Mouse (Mus musculus): Measurements from ENCODE around the gene Klhl12. TPM values are rescaled to one million over a fixed set of nuclear protein-coding genes. Genes with fewer than 3 reads are reported as not detected.
"Not testable (repeated sequence)": the region's sequence is repeated elsewhere in the genome, so short reads cannot be mapped to it uniquely, and the experiment has no call there.

Klhl12 gene
- total RNA-seq, 2 experiments from 2014 or later = 22.5 to 22.8 TPM

DNA sequence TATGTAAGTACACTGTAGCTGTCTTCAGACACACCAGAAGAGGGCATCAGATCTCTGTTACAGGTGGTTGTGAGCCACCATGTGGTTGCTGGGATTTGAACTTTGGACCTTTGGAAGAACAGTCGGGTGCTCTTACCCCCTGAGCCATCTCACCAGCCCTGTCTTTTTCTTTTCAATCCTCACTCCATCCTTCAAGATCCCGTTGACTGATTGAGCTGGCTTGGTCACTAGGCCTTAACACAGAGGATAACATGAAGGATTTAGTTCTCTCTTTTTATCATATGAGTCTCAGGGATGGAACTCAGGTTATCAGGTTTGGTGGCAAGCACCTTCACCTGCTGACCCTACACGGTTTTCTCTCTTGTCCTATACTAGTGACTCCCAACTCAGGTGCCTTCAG, 6.8 kb upstream of the Klhl12 start:
- DNase-seq = not testable (repeated sequence)

DNA sequence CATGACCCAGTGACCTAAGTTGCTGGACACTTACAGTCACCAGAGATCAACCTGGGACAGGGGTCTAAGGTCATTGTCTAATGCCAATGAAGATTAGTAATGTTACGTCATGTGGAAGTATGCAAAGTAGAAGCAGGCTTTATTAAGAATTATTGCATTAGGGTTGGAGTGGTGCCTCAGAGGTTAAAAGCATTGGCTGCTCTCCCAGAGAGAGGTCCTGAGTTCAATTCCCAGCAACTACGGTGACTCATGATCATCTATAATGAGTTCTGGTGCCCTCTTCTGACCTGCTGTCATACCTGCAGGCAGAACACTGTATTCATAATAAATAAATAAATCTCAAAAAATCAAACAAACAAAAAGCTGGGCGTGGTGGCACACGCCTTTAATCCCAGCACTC, 5.1 kb upstream of the Klhl12 start:
- no peak for DNase-seq

DNA sequence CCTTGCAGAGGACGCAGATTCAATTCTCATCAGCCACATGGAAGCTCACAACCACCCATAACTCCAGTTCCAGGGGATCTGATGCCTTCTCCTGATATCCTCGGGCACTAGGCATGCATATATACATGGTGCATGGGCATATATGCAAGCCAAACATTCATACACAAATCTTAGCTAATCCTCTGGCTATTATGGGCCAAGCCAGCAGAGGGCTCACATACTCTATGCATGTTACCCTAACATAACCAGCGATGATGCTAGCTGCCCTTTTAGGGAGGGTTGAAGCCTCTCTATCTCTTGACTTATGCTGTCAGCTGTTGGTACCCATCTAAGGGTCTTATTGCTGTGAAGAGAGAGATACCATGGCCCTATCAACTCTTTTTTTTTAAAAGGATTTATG, 4.3 kb upstream of the Klhl12 start:
- peak; percentile 35 to 67 for DNase-seq

DNA sequence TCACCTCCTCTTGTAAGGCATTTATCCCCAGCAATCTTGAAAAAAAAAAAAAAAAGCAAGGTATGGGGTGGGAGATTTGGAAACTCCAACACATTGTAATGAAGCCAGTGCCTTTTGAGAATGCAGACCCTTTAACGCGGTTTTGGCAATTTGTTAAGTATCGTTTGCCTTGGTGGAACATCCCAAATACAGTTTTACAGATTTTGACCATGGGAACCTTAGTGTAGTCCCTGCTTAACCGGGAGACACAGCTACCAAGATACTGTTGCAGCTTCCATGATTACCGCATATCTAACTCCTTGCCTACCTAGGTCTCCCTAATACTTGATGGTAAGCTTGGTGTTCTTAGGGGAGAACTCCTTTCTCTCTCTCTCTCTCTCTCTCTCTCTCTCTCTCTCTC, 729 bp downstream of the Klhl12 start:
- no peak for DNase-seq

DNA sequence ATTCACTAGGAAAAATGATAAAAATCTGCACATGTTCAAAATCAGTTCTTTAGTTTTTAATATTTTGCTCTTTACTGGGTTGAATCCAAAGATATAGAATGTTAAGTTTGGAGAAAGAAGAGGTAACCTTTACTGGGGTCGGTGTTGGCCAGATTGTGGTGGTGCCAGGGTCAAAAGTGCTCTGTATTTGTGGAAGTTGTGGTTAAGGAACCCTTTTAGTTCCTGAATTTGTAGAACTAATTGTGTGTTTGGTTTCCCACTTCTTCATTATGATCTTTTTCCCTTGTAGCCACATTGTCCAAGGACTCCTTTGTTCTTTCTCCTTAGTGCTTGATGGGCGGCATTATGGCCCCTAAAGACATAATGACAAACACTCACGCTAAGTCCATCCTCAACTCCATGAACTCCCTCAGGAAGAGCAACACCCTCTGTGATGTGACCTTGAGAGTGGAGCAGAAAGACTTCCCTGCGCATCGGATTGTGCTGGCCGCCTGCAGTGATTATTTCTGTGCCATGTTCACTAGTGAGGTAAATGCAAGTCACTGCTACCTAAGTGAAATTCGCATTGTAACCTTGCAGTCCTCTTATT, 2.9 kb downstream of the Klhl12 start:
- peak in 1 of 2 experiments; percentile 2 for DNase-seq

DNA sequence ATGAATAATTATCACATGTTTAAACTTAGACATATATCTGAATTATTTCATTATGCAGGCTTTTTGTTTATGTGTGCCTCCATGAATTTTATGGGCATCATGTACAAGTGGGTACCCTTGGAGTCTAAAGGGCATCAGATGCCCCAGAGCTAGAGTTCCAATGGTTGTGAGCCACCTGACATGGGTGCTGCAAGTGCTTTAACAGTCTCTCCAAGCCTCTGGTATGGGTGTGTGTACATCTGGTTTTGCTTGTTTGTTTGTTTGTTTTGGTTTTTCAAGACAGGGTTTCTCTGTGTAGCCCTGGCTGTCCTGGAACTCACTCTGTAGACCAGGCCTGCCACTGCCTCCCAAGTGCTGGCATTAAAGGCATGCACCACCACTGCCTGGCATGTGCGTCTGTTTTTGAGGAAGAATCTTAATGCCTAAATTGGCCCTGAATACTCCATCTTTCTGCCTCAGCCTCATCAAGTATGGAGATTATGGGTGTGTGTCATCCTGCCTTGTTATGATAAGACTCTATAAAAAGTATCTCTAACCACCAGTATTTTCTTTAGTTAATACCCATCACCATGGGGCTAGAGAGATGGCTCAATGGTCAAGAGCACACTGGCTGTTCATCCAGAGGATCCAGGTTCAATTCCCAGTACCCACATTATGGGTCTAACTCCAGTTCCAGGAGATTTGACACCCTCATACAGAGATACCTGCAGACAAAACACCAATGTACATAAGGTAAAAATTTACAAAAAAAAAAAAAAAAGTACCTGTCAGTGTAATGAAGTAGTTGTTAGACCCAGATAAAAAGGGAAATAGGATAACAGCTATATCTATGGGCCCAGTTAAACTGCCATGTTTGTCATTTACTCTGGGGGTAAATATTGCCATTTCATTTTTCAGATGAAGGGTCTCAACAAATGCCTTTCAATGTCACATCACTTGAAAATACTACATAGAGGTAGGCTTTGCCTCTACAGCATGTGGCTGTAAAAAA, 5.3 kb downstream of the Klhl12 start:
- DNase-seq = no peak

DNA sequence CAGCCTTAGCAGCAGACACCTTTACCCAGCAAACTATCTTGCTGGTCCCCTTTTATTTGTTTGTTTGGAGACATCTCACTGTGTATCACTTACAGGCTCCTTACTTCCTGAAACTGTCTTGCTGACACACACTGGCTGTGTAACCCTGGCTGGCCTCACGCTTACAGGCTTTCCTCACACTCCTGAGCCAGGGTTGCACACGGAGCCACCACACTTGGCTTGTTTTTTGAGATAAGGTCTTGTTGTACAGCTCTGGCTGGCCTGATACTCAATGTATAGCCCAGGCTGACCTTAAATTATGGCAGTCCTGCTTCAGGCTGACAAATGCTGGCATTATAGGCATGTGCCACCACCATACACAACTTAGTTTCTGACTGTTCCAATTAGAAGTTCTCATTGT, 29.3 kb downstream of the Klhl12 start:
- no peak for DNase-seq

DNA sequence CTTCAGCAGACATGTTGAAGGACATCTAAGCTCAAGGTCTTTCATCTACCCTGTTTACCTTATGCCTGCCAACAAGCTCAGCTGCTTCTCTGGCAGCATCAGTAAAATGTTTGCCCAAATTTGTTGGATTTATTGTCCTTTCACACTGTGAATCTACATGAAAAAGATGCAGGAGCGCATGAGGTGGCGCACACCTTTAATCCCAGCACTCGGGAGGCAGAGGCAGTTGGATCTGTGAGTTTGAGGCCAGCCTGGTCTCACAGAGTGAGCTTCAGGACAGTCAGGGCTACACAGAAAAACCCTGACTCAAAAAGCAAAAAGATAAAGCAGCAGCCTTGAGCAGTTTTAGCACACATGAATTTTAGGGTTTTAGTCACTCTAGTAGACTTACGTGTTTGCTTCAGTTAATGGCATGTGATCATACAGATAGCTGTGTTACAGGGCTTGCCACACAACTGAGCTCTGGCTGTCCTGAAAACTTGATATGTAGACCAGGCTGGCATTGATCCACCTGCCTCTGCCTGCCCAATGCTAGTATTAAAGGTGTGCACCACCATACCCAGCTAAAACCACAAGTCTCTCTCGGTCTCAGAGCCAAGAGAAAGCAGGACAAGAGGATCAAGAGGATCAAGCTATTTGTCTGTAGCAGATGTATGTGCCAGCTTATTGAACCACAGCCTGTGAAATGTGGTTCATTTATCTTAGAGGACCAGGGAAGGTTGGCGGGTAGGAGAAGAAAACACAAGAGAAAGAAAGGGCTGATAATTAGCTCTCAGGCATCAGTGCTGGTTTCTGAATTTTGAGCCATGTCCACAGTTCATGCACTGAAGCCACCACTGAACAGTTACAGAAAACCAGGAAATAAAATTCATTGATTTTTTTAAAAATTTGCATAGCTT, 35.8 kb downstream of the Klhl12 start:
- no peak for DNase-seq

DNA sequence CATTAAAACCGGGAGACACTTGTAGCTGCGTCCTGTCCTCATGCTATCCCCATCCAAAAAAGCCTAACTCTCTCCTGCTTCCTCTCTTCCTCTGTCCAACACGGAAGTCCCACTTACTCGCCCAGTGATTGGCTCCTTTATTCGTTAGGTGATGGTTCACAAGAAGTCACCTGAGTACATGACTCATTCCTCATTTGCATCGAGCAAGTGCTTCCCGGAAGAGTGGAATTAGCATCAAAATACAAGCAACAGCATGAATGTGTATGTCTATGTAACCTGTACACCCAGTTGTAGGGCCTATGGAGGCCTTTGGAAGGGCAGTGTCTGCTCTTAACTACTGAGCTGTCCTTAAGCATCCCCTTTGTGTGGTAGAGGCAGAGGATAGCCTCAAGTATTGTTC, 36.9 kb downstream of the Klhl12 start:
- DNase-seq = no peak

DNA sequence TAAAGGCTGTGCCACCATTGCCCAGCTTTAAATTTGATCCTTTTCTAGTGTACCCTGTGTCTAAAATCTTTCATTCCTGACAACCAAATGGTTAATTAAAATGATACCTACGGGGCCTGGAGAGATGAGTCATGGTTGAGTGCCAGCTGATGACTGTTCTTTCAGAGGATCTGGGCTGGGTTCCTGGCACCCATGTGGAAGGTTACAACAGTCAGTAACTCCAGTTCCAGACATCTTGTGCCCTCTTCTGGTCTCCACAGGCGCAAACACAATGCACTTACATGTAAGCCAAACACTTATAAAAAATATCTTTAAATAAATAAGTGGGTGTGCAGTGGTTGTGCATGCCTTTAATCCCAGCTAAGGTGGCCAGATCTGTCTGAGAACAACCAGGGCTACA, 38.2 kb downstream of the Klhl12 start:
- no peak for DNase-seq

DNA sequence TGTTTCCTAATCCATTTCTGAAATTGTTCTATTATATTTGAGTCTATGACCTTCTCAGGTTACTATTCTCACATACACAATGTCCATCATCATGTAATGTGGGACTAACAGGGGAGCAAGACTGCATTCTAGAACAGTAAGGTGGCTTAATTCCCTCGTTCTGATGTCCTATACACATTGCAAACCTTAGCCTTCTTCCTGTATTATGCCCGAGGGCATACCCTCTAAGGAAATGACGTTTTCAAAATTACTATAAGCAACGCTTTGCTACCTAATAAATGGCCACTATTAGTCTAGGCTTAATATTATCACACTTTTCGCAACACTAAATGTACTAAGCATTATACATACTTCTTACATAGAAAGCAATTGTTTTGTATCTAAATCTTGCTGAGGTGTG, 38.6 kb downstream of the Klhl12 start:
- DNase-seq = no peak

DNA sequence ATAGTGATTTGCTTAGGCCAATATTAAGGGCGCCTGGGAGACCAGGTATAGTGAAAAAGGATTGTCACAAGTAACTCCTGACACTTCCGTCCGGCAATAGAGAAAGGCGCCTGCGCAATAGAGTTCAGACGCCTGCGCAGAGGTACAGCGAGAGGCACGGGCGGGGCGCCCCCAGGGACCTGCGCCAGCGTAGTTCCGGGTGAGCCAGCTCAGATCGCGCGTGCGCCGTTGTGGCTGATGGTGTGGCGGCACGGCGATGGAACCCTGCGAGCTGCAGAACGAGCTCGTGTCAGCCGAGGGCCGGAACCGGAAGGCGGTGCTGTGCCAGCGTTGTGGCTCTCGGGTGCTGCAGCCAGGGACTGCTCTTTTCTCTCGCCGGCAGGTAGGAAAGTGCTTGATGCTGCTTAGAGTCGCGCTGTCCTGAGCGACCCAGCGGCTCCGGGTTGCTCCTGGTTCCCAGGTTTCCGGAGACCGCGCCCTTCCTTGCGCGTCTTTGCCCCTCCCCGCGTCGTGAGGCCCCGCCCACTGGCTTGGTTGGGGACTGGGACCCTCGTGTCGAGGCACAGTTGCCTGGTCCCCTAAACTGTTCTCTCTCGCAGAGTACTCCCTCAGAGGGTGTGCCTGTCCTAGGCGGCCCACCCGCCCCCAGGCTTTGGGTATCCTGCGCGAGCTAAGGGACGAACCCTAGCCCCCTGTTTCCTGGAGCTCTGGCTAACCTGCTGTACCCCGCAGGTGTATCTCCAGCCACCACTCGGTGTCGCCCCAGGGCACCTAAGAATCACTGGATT, 39.3 kb downstream of the Klhl12 start, which contains the start of gene Rabif:
TSS of gene Rabif (plus strand) at position 221 of the 788 bp plus-strand sequence.
- DNase-seq = peak; percentile 98 to 99

DNA sequence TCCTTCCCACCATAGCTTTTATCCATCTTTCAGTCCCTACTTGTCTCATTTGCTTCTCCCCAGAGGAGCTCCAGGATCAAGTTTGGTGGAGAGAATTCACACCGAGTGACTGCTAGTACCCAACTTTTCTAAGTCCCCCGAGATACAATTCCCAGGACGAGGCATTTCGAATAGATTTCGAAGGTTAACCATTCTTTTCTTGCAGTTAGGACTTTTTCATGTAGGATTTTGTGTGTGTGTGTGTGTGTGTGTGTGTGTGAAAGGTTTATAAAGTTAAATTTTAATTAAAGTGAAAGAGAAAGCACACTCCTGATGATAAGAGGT, 39.8 kb downstream of the Klhl12 start:
- DNase-seq = no peak

DNA sequence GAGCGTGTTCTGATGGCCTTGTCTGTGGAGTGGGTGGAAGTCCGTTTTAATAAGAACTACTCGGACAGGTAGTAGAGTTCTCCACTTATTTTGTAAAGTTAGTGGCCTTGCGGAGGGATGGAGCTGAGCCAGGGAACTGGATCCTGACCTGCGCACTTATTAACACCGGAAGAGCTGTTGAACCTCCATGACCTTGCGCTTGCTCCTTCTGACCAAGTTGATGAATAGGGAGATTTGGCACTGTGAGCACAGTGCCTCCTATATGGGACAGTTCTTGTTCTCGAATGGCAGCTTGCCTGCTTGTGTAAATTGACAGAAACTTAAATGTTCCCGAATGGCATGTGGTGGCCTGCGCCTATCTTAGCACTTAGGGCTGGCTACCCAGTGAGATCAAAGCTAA, 40.7 kb downstream of the Klhl12 start:
- no peak for DNase-seq

DNA sequence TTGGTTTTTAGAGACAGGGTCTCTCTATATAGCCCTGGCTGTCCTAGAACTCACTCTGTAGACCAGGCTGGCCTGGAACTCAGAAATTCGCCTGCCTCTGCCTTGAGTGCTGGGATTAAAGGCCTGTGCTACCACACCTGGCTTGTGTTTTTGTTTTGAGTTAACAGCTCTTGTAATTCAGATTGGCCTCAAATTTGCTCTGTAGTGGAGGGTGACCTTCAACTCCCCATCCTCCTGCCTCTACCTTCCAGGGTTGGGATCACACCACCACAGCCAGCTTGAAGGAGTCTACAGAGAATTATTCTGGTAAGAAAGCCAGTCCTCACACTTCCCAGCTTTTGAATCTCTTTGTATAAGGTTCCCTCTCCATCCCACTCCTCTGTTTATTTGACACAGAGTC, 45.6 kb downstream of the Klhl12 start:
- DNase-seq = no peak

DNA sequence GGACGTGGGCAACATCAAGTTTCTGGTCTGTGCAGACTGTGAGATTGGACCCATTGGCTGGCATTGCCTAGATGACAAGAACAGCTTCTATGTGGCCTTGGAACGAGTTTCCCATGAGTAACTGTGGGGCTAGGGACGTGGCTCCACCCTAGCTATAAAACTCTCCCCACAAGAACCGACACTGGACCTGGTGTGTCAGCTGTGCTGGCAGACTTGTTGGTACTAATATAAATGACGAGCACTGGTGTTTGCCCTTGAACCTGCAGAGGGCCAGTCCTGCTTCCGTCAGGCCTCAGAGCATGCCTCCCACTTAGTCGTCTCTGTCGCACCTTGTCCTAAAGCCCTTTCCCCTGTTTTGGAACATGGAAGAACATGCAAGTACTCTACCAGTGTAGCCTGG, 50.9 kb downstream of the Klhl12 start:
- no peak for DNase-seq

DNA sequence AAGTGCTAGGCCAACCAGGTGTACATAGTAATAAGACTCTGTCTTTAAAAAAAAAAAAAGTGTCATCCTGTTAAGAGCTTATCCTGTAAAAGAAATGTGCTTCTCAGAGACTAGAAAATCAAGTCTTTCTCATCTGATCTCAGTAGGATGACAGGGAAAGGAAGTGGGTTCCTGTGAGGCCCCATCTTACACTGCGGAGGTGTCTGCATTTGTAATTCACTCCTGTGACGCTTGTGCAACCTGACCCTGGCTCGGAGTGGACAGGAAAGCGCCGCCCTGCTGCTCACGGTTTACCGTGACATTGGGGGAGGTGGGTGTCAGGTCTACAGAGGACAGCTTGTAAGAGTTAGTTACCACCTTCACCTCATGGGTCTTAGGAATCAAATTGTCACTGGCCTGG, 54.7 kb downstream of the Klhl12 start:
- DNase-seq = no peak

DNA sequence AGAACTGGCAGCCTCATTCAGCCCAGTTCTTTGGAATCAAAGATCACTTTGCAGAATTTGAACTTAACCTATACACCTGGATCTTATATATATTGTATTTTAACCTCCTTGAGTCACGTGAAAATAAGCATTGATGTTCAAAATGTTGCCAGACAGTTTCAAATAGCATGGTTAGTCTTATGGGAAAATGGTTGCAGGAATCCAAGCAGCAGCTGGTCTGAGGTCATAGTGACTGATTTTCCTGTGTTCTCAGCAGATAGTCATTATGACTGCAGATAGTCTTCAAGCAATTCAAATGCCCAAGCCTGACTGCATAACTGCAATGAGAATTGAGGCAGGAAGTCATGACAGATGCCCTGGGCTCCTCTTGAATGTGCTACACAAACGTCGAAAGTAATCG, 56.9 kb downstream of the Klhl12 start:
- no peak for DNase-seq

DNA sequence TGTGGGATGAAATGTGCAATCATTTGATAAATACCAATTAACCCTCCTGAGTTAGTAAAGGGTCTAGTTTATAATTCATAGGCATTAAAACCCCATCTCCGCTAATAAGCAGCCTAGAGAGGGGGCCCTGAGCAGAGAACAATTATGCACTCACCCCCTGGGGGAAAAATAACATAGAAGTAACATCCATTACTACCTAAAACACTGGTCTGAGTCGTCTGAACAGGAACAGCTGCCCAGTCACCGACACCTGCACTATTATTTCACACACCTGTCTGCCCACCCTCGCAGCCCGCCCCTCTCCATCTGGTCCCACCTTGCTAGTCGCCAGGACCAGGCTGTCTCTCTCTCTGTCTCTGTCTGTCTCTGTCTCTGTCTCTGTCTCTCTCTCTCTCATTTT, 57.3 kb downstream of the Klhl12 start:
- no peak for DNase-seq

DNA sequence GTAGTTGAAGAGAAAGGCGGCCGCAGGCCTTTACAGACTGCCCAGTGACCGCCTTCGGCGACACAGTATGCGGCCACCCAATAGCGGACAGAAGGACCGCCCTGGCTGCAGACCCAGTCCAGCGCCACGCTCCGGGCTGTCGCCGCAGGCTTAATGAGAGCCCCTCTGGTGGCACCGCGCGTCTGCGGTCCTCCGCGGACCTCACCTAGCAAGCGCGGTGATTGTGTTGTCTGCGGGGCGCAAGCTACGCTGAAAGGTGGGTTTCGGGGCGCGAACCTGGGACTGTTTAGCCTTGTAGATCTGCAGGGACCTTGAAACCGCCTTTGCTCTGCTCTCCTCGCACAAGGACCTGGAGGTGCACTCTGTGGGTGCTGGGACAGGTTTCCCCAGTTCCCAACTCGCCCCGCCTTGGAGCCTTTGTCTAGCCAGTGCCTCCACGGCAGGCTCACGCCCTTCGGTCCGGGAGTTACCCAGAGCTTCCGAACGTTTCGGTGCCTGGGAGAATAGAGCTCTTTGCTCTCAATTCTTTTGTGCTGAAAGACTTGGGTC, 58.1 kb downstream of the Klhl12 start:
- peak; percentile 26 to 44 for DNase-seq

DNA sequence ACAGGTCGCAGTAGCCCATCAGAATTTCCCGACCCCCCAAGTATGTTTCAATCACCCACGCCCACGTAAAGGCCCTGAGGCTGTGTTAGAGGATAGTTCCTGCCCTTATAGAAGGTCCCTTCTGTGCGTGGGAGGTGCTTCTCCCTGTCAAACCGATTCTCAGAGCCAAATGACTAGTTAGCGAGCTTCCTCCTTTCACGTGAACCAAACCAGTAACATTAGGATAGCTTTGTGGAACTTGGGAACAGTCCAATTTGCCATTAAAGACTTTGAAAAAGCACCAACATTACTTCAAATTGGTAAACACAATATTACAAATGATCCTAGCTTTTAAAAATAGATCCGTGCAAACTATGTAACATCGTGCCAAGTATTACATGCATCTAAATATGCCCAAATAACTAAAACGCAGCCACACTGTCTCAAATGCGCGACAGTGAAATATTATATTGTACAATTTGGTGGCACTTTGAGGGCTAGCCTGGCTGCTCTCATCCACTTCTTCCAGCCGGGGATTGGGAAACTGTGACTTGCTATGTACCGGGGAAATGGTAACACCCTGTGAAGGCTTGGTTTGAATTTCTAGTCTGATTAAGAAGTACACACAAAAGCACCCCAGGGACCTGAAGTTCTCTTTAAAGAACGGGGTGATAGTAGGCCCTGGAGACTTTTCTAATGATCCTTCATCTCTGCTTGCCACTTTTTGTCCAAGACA, 58.7 kb downstream of the Klhl12 start:
- peak; percentile 27 to 33 for DNase-seq

Data from heart, adult 18-20 months (tissue).